Mouse (Mus musculus): Measurements from ENCODE around the gene Slc41a3. TPM values are rescaled to one million over a fixed set of nuclear protein-coding genes. Genes with fewer than 3 reads are reported as not detected.

Slc41a3 gene
- polyA plus RNA-seq, 1 experiment from 2014 or later: 2.8 TPM

DNA sequence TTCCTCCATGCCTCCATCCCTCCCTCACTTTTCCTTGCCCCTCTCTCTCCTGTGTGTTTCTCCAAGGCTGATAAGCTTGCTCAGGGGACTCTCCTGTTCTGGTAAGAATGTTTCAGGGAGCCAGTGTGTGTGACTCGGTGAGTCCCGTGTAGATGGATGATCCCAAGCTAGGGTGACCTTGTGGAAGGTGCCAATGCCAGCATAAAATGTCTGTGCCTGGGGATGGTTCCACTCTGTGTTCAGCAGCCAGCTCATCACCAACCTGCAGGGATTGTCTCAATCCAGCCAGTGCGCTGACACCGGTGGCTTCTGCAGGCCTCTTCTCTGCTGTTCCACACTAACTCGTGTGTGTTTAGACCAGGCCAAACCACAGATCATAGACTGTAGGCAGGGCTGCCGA is 12.0 kb downstream of the Slc41a3 start:
- no peak for ATAC-seq (ENCODE audit: insufficient number of reproducible peaks, insufficient read depth, low FRiP score, low TSS enrichment, low read depth)
- H3K36me3 ChIP-seq: no peaks in the 10 kb centered on the region
- WGBS: 87% methylated on average over 6 of the region's 6 CpGs
- H3K27me3 ChIP-seq: no peaks in the 10 kb centered on the region
- no peak overlapping the region for H3K4me2 ChIP-seq
- H3K9ac ChIP-seq: no peak overlapping the region
- H3K4me1 ChIP-seq: 0 out of 2 replicates have a peak, but pooled peaks cover 8% of the 10 kb centered on the region
- H3K9me3 ChIP-seq: no peaks in the 10 kb centered on the region
- H3K4me3 ChIP-seq: no peak overlapping the region
- no peak overlapping the region for H3K27ac ChIP-seq

DNA sequence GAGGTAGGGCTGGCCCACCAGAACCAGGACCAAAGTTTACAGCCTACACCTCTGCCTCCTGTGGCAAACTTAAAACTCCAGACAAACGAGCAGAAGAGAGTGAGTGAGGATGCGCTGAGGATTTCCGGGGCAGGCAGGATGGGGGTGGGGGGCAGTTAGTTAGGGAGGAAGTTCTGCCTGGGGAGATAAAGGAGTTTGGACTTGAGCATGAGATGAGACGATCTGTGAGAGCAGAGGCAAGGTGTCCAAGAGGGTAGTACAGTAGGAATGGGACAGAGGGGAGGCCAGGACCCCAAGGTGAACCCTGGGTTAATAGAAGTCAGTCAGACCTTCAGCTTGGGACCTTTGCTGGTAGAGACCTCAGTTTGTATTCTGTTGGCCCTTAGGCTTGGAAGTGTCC is 13.7 kb downstream of the Slc41a3 start:
- Histone ChIP-seq H3K27me3 (no peaks in the 10 kb centered on the region), H3K9me3 (no peaks in the 10 kb centered on the region), H3K27ac (no peak overlapping the region), H3K9ac (no peak overlapping the region), H3K4me1 (peaks cover 13% of the 10 kb centered on the region; the same call in 1 of the 2 replicates), H3K4me2 (no peak overlapping the region), H3K4me3 (no peak overlapping the region), H3K36me3 (no peaks in the 10 kb centered on the region)
- no peak for ATAC-seq (ENCODE audit: insufficient number of reproducible peaks, insufficient read depth, low FRiP score, low TSS enrichment, low read depth)
- WGBS: 63% methylated on average over 4 of the region's 4 CpGs

DNA sequence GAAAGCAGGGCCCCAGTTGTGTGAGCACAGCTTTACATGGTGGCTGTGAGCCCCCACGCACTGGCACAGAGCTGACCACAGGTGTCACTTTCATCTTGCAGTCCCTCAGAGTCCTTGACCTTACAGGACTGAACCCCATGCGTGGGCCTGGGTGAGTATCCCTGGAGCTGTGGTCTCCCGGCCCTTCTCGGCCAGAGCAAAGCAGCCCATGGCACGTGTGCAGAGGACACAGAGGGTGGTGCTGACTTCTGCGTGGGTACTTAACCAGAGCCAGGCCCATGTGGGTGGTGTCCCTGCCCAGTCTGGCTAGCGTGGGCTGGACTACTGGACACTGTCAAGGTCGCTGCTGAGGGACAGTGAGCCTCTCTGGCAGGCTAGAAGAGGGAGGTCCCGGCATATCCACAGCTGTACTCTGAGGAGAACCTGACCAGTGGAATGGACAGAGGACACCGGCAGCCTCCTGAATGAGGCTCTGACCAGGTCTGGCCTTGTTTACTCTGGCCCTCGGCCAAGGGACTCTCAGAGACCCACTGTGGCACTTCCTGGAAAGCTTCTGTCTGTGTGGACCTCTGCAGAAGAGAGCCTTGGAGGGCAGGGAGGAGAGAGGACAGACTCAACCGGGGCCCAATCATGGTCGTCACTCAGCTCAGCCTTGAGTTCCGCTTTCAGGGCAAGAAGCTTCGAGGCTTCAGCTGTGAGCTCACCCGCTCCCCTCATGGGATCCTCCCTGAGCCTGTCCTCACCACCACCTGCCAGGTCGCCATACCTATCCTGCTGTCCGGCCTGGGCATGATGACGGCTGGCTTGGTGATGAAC is 14.5 kb downstream of the Slc41a3 start:
- no peak overlapping the region for H3K4me3 ChIP-seq
- no peaks in the 10 kb centered on the region for H3K9me3 ChIP-seq
- H3K27ac ChIP-seq: no peak overlapping the region
- peaks cover 12% of the 10 kb centered on the region; the same call in 1 of the 2 replicates for H3K4me1 ChIP-seq
- H3K4me2 ChIP-seq: no peak overlapping the region
- no peaks in the 10 kb centered on the region for H3K36me3 ChIP-seq
- H3K9ac ChIP-seq: no peak overlapping the region
- no peak for ATAC-seq (ENCODE audit: insufficient number of reproducible peaks, insufficient read depth, low FRiP score, low TSS enrichment, low read depth)
- WGBS: 73% methylated on average over 19 of the region's 19 CpGs
- H3K27me3 ChIP-seq: no peaks in the 10 kb centered on the region

DNA sequence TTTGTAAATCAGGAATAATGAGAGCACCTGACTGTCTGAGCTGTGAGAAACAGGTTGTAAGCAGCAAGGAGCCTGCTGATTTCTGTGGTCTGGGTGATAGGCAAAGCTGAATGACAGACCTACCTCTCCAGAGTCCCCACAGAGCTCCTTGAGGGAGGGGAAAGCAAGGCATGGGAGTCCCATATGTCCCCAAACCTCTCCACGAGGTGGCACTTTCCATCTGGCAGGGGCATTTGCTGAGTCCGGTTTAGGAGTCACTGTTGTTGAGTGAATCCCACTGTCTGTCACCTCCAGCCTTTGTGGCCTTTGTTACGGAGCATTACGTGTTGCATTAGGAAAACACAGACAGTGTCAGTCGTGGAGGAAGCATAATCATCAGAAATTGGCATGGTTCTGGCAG is 15.4 kb downstream of the Slc41a3 start:
- Histone ChIP-seq H3K27me3 (no peaks in the 10 kb centered on the region), H3K36me3 (no peaks in the 10 kb centered on the region), H3K9ac (no peak overlapping the region), H3K27ac (no peak overlapping the region), H3K4me3 (no peak overlapping the region), H3K4me1 (peaks cover 7% of the 10 kb centered on the region; the same call in 1 of the 2 replicates), H3K4me2 (no peak overlapping the region), H3K9me3 (no peaks in the 10 kb centered on the region)
- WGBS: 75% methylated on average over 5 of the region's 5 CpGs
- no peak for ATAC-seq (ENCODE audit: insufficient number of reproducible peaks, insufficient read depth, low FRiP score, low TSS enrichment, low read depth)

DNA sequence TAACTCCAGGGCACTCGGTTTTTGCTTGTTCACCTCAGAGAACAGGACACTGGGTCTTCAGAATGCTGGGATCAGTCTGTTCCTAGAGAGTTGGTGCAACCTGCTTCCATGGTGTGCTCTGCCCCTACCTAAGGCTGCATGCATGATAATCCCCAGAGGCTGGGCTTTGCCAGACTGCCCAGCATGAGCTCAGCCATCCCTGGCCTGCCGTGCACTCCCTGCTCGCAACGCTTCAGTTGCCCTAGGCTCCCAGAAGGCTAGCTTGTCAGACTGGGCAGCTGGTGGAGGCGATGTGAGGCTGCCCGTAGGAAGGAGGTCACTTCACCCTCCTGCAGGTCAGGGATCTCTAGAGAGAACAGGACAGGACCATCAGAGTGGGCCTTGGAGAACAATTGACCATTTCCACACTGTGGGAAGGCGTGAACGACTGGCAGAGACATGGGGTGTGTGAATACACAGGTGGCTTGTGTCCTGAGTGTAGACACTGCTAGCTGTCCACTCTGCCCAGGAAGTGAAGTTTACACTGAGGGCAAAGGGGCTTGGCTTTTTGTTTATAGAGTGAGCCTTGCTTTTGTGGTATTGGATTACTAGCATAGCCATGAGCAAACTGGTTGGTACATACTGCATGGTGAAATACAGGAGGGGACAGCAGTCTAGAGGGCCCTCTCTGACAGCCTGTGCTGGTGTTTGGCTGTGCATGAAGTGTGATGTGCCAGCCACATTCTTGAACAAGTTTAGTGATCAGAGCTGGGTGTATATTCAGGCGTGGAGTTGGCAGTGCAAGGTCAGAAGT is 16.5 kb downstream of the Slc41a3 start:
- H3K4me1 ChIP-seq: peaks cover 7% of the 10 kb centered on the region; the same call in 1 of the 2 replicates
- H3K9ac ChIP-seq: no peak overlapping the region
- no peak overlapping the region for H3K4me3 ChIP-seq
- H3K36me3 ChIP-seq: no peaks in the 10 kb centered on the region
- H3K27ac ChIP-seq: no peak overlapping the region
- no peaks in the 10 kb centered on the region for H3K9me3 ChIP-seq
- WGBS: 46% methylated on average over 9 of the region's 9 CpGs
- ATAC-seq (ENCODE audit: insufficient number of reproducible peaks, insufficient read depth, low FRiP score, low TSS enrichment, low read depth): no peak
- no peak overlapping the region for H3K4me2 ChIP-seq
- H3K27me3 ChIP-seq: no peaks in the 10 kb centered on the region

DNA sequence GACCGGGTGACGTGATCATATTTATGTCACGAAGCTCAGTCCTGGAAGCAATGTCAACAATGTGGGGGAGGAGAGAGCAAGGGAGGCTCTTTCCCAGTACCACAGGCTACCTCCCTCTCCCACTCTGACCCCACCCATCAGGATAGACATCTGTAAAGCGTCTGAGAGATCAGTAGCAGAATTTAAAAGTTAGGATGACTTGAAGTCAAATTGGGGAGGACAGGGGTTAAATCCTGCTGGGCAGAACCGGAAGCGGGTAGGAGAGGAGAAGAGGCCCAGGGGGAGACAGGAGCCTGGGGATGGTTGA is 17.0 kb downstream of the Slc41a3 start:
- 59% methylated on average over 6 of the region's 6 CpGs for WGBS
- Histone ChIP-seq H3K4me3 (no peak overlapping the region), H3K27me3 (no peaks in the 10 kb centered on the region), H3K9me3 (no peaks in the 10 kb centered on the region), H3K4me1 (peaks cover 7% of the 10 kb centered on the region; the same call in 1 of the 2 replicates), H3K4me2 (no peak overlapping the region), H3K27ac (no peak overlapping the region), H3K9ac (no peak overlapping the region), H3K36me3 (no peaks in the 10 kb centered on the region)
- no peak for ATAC-seq (ENCODE audit: insufficient number of reproducible peaks, insufficient read depth, low FRiP score, low TSS enrichment, low read depth)

DNA sequence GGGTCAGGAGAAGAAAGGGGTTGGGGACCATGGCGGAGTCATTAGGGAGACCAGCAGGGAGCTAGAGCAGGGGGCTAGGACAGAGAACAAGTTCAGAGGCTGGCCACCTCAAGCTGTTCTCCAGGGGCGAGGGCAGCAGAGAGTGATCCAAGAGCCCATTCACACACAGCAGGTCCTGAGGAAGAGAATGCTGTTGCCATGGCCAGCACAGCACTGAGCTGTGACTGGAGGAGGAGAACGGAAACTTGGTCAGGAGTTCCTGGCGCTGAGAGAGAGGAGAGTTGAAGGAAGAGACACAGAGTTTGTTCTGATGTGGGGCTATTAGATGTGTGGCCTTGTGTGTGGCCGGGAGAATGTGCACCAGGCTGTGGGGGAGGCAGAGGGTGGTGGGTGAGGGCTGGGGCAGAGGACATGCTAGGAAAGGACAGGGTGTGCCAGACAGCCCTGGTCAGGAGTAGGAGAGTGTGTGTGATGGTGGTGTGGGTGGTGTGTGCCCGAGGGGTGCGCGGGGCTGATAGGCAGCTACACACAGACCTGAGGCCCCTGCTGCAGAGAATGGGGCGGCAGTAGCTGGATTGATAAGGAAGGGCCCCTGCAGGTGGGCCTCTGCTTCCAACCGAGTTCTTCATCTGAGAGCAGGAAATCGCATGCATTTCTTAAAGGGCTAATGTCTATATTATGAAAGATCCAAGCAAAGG is 18.4 kb downstream of the Slc41a3 start:
- peaks cover 7% of the 10 kb centered on the region; the same call in 1 of the 2 replicates for H3K4me1 ChIP-seq
- no peaks in the 10 kb centered on the region for H3K9me3 ChIP-seq
- H3K27me3 ChIP-seq: no peaks in the 10 kb centered on the region
- H3K4me2 ChIP-seq: no peak overlapping the region
- H3K27ac ChIP-seq: no peak overlapping the region
- no peaks in the 10 kb centered on the region for H3K36me3 ChIP-seq
- WGBS: 57% methylated on average over 11 of the region's 11 CpGs
- ATAC-seq (ENCODE audit: insufficient number of reproducible peaks, insufficient read depth, low FRiP score, low TSS enrichment, low read depth): no peak
- H3K4me3 ChIP-seq: no peak overlapping the region
- H3K9ac ChIP-seq: no peak overlapping the region

DNA sequence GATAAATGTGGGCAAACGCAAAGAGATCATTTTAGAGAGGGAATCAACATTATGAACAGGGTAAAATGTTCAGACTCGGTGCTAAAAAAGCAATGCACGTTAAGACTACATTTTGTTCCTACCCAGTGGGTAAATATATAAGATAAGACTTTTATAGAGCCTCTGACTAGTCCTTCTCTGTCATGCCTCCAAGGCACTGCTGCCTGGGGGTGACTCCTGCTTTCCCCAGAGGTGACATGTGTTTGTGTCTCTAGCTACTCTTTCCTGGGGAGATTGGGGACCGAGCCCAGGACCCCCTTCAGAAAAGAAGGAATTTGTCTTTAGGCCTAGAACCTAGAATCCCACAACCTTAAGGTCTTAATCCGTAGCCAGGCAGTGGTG is 18.9 kb downstream of the Slc41a3 start:
- 80% methylated on average over 5 of the region's 5 CpGs for WGBS
- peaks cover 7% of the 10 kb centered on the region; the same call in 1 of the 2 replicates for H3K4me1 ChIP-seq
- H3K36me3 ChIP-seq: no peaks in the 10 kb centered on the region
- H3K9ac ChIP-seq: no peak overlapping the region
- H3K4me2 ChIP-seq: no peak overlapping the region
- no peak overlapping the region for H3K27ac ChIP-seq
- ATAC-seq (ENCODE audit: insufficient number of reproducible peaks, insufficient read depth, low FRiP score, low TSS enrichment, low read depth): no peak
- no peak overlapping the region for H3K4me3 ChIP-seq
- H3K27me3 ChIP-seq: no peaks in the 10 kb centered on the region
- H3K9me3 ChIP-seq: no peaks in the 10 kb centered on the region

DNA sequence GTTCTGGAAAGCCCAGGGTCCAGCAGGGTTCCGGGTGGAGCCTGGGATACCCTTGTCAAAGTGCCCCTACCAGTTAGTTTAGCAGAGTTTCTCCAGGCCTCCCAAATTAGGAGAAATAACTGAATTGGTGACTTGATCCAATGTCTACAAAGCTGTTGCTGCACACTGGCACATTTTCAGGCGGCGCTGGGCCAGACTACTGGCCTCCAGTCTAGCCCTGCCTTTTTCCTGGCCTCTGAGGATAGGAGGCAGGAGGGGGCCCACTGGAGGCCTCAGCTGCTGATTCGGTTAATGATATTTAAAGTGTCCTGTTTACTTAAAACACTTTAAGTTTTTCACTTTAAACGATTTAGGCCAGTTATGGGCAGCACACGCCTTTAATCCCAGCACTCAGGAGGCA is 19.7 kb downstream of the Slc41a3 start:
- ATAC-seq (ENCODE audit: insufficient number of reproducible peaks, insufficient read depth, low FRiP score, low TSS enrichment, low read depth): no peak
- no peak overlapping the region for H3K27ac ChIP-seq
- peaks cover 5% of the 10 kb centered on the region; the same call in 1 of the 2 replicates for H3K4me1 ChIP-seq
- no peaks in the 10 kb centered on the region for H3K27me3 ChIP-seq
- H3K4me2 ChIP-seq: no peak overlapping the region
- H3K36me3 ChIP-seq: no peaks in the 10 kb centered on the region
- H3K9me3 ChIP-seq: no peaks in the 10 kb centered on the region
- 78% methylated on average over 6 of the region's 6 CpGs for WGBS
- H3K9ac ChIP-seq: no peak overlapping the region
- H3K4me3 ChIP-seq: no peak overlapping the region

DNA sequence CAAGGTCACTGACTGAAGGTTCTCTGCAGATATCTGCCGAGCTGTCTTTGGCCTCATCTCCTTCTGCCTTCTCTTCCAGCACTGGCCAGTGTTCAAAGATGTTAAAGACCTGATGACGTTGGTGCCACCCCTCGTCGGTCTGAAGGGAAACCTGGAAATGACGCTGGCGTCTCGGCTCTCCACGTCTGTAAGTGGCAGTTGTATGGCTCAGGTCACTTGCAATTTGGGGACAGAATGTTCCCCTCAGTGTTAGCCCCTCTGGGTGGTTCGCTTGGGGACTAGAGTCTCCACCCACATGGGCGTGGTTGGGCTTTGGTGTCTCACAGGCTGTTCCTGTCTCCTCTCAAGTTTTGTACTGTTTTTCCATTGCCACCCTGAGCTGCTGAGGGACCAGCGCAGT is 20.2 kb downstream of the Slc41a3 start:
- no peak for ATAC-seq (ENCODE audit: insufficient number of reproducible peaks, insufficient read depth, low FRiP score, low TSS enrichment, low read depth)
- no peaks in the 10 kb centered on the region for H3K27me3 ChIP-seq
- no peaks in the 10 kb centered on the region for H3K36me3 ChIP-seq
- peaks cover 5% of the 10 kb centered on the region; the same call in 1 of the 2 replicates for H3K4me1 ChIP-seq
- H3K9me3 ChIP-seq: no peaks in the 10 kb centered on the region
- no peak overlapping the region for H3K9ac ChIP-seq
- WGBS: 73% methylated on average over 11 of the region's 11 CpGs
- H3K4me2 ChIP-seq: no peak overlapping the region
- no peak overlapping the region for H3K4me3 ChIP-seq
- H3K27ac ChIP-seq: no peak overlapping the region

DNA sequence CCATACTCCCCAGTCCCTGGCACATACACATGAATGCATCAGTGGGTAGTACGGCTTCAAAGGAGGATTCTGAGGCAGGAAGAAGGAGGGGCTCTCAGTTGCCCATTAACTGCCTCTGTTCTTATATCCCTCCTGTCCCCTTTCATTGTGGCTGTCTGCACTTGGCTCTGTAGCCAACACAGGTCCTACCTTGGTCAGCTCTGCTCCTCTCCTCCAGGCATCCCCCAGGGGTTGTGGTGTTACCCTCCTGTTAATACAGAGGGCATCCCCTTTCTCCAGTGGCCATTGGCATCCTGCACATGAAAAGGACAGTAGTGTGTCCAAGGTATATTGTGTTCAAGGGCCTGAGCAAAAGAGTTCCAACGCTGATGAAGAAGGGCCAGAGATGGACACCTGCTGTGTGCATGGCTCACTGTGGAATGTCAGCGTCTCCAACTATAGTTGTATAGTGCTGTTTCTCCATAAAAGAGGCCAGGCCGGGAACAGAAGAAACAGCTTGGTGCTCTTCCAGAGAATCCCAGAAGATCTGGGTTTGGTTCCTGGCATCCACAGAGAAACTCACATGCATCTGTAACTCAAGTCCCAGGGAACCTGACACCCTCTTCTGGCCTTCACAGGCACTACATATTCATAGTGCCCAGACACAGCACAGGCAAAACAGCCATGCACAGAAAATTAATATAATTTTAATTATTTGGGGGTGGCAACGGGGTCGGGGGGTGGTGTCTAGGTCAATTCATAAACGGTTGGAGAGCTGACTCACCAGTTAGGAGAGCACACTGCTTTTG is 20.9 kb downstream of the Slc41a3 start:
- Histone ChIP-seq H3K4me2 (no peak overlapping the region), H3K4me3 (no peak overlapping the region), H3K27me3 (no peaks in the 10 kb centered on the region), H3K27ac (no peak overlapping the region), H3K36me3 (no peaks in the 10 kb centered on the region), H3K9ac (no peak overlapping the region), H3K9me3 (no peaks in the 10 kb centered on the region), H3K4me1 (peaks cover 5% of the 10 kb centered on the region; the same call in 1 of the 2 replicates)
- 83% methylated on average over 7 of the region's 7 CpGs for whole genome bisulfite sequencing
- no peak for ATAC-seq (ENCODE audit: insufficient number of reproducible peaks, insufficient read depth, low FRiP score, low TSS enrichment, low read depth)

Data from embryonic facial prominence, embryonic 13.5 days (tissue).